Mouse (Mus musculus) megakaryocyte, embryonic 14.5 days (primary cell): ENCODE data around the gene 0610030E20Rik. TPM values are rescaled to one million over a fixed set of nuclear protein-coding genes. Genes with fewer than 3 reads are reported as not detected.
A peak's percentile ranks its signal among the peaks of the same experiment; 100 is the strongest.

Source experiments
- H3K27me3 ChIP-seq: replicated peaks from 2 replicates; pipeline ENCODE3; 2012; ENCODE audit warnings: inconsistent platforms
- H3K36me3 ChIP-seq: replicated peaks from 2 replicates; pipeline ENCODE3; 2012; ENCODE audit warnings: low read length, inconsistent platforms, mixed read lengths
- H3K4me1 ChIP-seq: 2 replicates; pipeline ENCODE4 v1.6.1; 2012; ENCODE audit warnings: inconsistent platforms
- H3K4me3 ChIP-seq: replicated peaks from 2 replicates; pipeline ENCODE3; 2012; ENCODE audit warnings: moderate library complexity, mild to moderate bottlenecking, inconsistent platforms
- H3K9me3 ChIP-seq: 2 replicates; pipeline ENCODE4 v1.6.1; 2012; ENCODE audit warnings: inconsistent platforms
- FLI1 ChIP-seq: IDR thresholded peaks from 2 replicates; pipeline ENCODE4 v1.6.1; 2012; ENCODE audit warnings: low read length, inconsistent platforms, mixed read lengths
- GATA1 ChIP-seq: IDR thresholded peaks from 3 replicates; pipeline ENCODE4 v1.6.1; 2012; ENCODE audit warnings: mixed read lengths, low read length, inconsistent platforms, borderline replicate concordance
- polyA plus RNA-seq: library from polyadenylated mRNA; stranded (reverse); fragments of >175 nt; gene quantifications from 2 replicates; pipeline ENCODE4 v1.2.3, GENCODE M21; 2012; ENCODE audit warnings: low replicate concordance; ENCODE audit not compliant: insufficient read depth

Gene 0610030E20Rik
- polyA plus RNA-seq, 1 experiment: 10.7 TPM

DNA sequence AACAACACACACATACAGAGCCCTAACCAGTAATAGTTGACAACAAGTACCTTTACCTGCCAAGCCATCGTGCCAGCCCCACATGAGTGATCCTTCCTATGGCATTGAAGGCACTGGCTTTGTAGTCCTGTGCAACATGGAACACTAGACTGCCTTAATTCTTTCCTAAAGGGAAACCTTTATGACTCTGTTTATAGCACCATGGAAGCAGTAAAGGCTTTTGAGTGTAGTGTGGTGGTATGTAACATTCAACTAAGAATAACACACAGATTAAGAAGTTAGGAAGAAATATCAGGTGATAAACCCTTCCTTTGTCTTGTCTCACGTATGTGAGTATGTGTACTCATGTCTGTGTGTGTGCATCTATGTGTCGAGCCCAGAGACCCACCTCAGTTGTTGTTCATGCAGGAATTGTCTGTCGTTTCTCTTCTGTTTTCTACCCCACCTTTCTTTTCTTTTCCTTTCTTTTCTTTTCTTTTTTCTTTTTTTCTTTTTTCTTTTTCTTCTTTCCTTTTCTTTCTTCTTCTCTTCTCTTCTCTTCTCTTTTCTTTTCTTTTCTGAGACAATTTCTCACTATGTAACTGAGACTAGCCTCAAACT is 19.8 kb downstream of the 0610030E20Rik start, which contains the start of gene Rnf181:
Rnf181 (minus strand) TSS at position 113 of the 600 bp plus-strand sequence.
- TF ChIP-seq GATA1 (no peak), FLI1 (no peak)
- Histone ChIP-seq H3K9me3 (no peaks in the 10 kb centered on the region), H3K4me3 (no peak within 1 kb of the TSS), H3K36me3 (peaks cover 54% of the 10 kb centered on the region), H3K4me1 (peaks cover 66% of the 10 kb centered on the region), H3K27me3 (no peaks in the 10 kb centered on the region)

DNA sequence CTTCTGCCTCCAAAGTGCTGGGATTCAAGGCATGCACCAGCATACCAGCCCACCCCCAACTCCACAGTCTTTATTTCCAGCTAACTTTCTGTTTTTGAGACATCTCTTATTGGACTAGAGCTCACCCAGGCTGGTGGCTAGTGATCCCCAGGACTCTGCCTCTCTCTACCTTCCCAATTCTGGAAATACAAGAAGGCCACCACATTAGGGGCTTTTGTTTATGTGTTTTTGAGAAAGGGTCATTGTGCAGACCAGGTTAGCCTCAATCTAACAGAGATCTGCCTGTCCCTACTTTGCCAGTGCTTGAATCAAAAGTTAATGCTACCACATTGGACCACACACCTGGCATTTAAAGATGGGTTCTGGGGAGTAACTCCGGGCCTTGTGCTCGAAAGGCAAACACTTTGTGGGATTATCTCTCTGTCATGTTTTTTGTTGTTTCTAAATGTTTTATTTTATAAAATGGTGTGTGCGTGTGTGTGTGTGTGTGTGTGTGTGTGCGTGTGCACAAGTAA is 20.4 kb downstream of the 0610030E20Rik start:
- H3K4me3 ChIP-seq: no peak overlapping the region
- peaks cover 59% of the 10 kb centered on the region for H3K36me3 ChIP-seq
- TF ChIP-seq GATA1: no peak
- no peak for TF ChIP-seq FLI1
- no peaks in the 10 kb centered on the region for H3K27me3 ChIP-seq
- no peaks in the 10 kb centered on the region for H3K9me3 ChIP-seq
- peaks cover 72% of the 10 kb centered on the region for H3K4me1 ChIP-seq

- H3K36me3 ChIP-seq: peaks cover 79% of the 10 kb centered on the region
- H3K4me1 ChIP-seq: peaks cover 73% of the 10 kb centered on the region
- no peaks in the 10 kb centered on the region for H3K27me3 ChIP-seq
- TF ChIP-seq FLI1 (no peak), GATA1 (no peak)
- no peak overlapping the region for H3K4me3 ChIP-seq
- H3K9me3 ChIP-seq: no peaks in the 10 kb centered on the region
These were observed 22.4 kb downstream of the 0610030E20Rik start for GRCm38 (mm10) chr6:72369557-72369956.

- Histone ChIP-seq H3K27me3 (no peaks in the 10 kb centered on the region), H3K4me3 (no peak overlapping the region), H3K36me3 (peaks cover 84% of the 10 kb centered on the region), H3K4me1 (peaks cover 74% of the 10 kb centered on the region), H3K9me3 (no peaks in the 10 kb centered on the region)
- TF ChIP-seq FLI1 (no peak), GATA1 (no peak)
These were observed 23.0 kb downstream of the 0610030E20Rik start for GRCm38 (mm10) chr6:72370091-72370490.

- peaks cover 93% of the 10 kb centered on the region for H3K36me3 ChIP-seq
These were observed 24.0 kb downstream of the 0610030E20Rik start for GRCm38 (mm10) chr6:72371147-72371546.

DNA sequence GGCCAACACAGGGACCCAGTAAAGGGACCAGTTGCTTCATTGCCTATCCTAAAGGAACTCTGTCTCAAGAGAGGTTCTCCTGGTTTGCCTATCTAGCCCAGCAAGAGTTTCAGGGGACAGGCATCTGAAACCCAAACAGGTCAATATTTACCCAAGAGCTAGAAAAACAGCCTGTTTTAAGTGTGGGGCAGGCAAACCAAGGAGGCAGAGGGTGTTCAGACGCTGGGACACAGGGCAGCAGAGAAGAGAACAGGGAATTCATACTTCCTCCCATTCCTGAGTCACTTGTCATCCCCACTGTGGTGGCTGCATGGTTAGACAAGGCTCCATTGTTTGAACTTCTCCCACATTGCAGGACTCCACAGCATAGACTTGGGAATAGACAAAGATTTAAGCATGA is 24.5 kb downstream of the 0610030E20Rik start:
- peaks cover 84% of the 10 kb centered on the region for H3K4me1 ChIP-seq
- H3K36me3 ChIP-seq: peaks cover 93% of the 10 kb centered on the region
- TF ChIP-seq GATA1 (no peak), FLI1 (no peak)
- no peaks in the 10 kb centered on the region for H3K9me3 ChIP-seq
- no peak overlapping the region for H3K4me3 ChIP-seq
- H3K27me3 ChIP-seq: no peaks in the 10 kb centered on the region

More at GRCm38 (mm10) chr6:72371147-72371546, 24.0 kb downstream of the 0610030E20Rik start:
- H3K4me3 ChIP-seq: peak overlapping the region; percentile 10
- peaks cover 84% of the 10 kb centered on the region for H3K4me1 ChIP-seq
- H3K9me3 ChIP-seq: no peaks in the 10 kb centered on the region
- no peak for TF ChIP-seq FLI1
- no peak for TF ChIP-seq GATA1
- no peaks in the 10 kb centered on the region for H3K27me3 ChIP-seq

- H3K4me1 ChIP-seq: peaks cover 94% of the 10 kb centered on the region
- peak overlapping the region; percentile 0 for H3K4me3 ChIP-seq
- H3K36me3 ChIP-seq: peaks cover 94% of the 10 kb centered on the region
- no peaks in the 10 kb centered on the region for H3K27me3 ChIP-seq
- TF ChIP-seq FLI1 (no peak), GATA1 (no peak)
- no peaks in the 10 kb centered on the region for H3K9me3 ChIP-seq
These were observed 26.1 kb downstream of the 0610030E20Rik start for GRCm38 (mm10) chr6:72373184-72373583.

- no peak for TF ChIP-seq GATA1
- no peaks in the 10 kb centered on the region for H3K9me3 ChIP-seq
- peaks cover 90% of the 10 kb centered on the region for H3K36me3 ChIP-seq
- peak overlapping the region; percentile 78 for H3K4me3 ChIP-seq
- H3K4me1 ChIP-seq: peaks cover 100% of the 10 kb centered on the region
- H3K27me3 ChIP-seq: no peaks in the 10 kb centered on the region
These were observed 27.1 kb downstream of the 0610030E20Rik start for GRCm38 (mm10) chr6:72374206-72374605.

DNA sequence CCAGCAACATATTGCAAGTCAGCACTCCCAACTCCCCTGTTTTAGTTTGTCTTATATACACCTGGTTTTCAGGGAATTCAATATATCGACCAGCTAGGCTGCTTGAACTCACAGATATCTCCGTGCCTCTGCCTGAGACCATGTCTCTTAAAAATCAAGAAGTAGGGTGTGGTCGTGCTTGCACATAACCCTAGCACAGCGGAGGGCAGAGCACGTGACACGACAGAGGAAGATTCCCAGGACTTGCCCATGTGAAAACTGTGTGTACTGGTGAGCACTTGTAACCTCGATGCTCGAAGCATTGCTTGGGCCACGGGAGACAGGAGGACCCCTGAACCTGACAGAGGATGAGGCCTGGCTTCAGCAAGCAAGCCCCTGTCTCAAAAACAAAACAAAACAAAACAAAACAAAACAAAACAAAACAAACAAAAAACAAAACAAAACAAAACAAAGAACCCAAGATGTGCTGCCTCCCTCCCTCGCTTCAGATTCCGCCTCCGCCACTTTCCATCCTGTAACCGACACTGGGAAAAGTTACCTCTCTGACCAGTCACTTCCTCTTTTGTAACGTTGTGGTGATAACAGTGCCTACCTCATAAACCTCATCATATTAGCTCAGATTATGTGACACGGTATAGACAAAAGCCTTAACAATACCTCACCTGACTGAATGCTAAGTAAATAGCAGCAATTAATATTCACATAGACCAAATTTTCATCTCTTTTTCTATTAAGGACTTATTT is 27.9 kb downstream of the 0610030E20Rik start:
- TF ChIP-seq FLI1: no peak
- TF ChIP-seq GATA1: no peak
- H3K36me3 ChIP-seq: peaks cover 82% of the 10 kb centered on the region
- H3K9me3 ChIP-seq: no peaks in the 10 kb centered on the region
- peaks cover 100% of the 10 kb centered on the region for H3K4me1 ChIP-seq
- H3K27me3 ChIP-seq: no peaks in the 10 kb centered on the region
- peak overlapping the region; percentile 72 for H3K4me3 ChIP-seq

GRCm38 (mm10) chr6:72378510-72379234 is 31.6 kb downstream of the 0610030E20Rik start:
- no peak for TF ChIP-seq GATA1
- no peak for TF ChIP-seq FLI1
- Histone ChIP-seq H3K36me3 (peaks cover 54% of the 10 kb centered on the region), H3K4me3 (peak overlapping the region; percentile 98), H3K9me3 (no peaks in the 10 kb centered on the region), H3K27me3 (no peaks in the 10 kb centered on the region), H3K4me1 (peaks cover 92% of the 10 kb centered on the region)
